Mouse (Mus musculus): ENCODE measurements around the gene Gm20388.

DNA sequence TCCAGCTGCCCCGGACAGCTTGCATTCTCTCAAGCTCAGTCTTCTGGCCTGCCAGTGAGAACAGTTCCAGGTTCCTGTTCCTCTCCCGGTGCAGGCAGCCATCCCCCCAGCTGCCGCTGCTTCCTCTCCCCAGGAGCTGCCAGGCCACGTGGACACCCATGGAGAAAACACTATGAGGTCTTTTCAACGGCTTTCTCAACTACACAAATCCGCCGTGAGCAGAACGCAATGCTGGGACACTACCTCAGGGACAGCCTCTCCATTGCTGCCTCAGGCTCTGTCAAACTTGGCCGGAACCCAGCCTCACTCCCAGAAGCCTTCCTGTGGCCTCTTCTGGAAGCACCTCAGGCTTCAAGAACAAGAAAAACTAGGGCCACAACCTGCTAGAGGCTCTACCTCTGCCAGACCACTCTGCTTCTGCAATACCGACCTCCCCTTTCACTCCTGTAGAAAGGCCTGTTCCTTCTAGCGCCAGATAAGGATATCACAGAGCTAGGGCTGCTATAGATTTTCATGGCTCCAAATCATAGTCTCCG, 2852.2 kb downstream of the Gm20388 start:
- TF ChIP-seq MAFK (IDR thresholded peaks at IDR 0.05; ENCODE audit: insufficient read depth, low read depth, low read length), result no peak
- no peak for TF ChIP-seq HCFC1 (IDR thresholded peaks at IDR 0.05; ENCODE audit: borderline replicate concordance, insufficient read depth, low read length)
